Mouse (Mus musculus) CH12.LX (cell line): ENCODE results near the gene Fthl17b. TPM values are rescaled to one million over a fixed set of nuclear protein-coding genes. Genes with fewer than 3 reads are reported as not detected.
A peak's percentile ranks its signal among the peaks of the same experiment; 100 is the strongest.
"Not testable (repeated sequence)": the region's sequence is repeated elsewhere in the genome, so short reads cannot be mapped to it uniquely, and the experiment has no call there.

Source experiments
- DNase-seq: peaks from one replicate; pipeline ENCODE4 v3.0.0-alpha.2; 2013; ENCODE audit errors: extremely low read depth
- H3K27ac ChIP-seq: 2 replicates; pipeline ENCODE4 v1.5.1; 2012; ENCODE audit warnings: low read depth, mild to moderate bottlenecking, control low read depth, moderate library complexity; ENCODE audit not compliant: insufficient read depth
- H3K27me3 ChIP-seq: replicated peaks from 2 replicates; pipeline ENCODE3; 2012; ENCODE audit warnings: inconsistent platforms
- H3K36me3 ChIP-seq, 2 experiments: replicated peaks in 1 of 2; 2 replicates each; pipeline versions ENCODE3 to v1.6.1; 2012; ENCODE audit warnings: inconsistent platforms in 1 of 2, low read length in 1 of 2, mild to moderate bottlenecking in 1 of 2, mixed read lengths in 1 of 2, moderate library complexity in 1 of 2; ENCODE audit not compliant: control insufficient read depth in 1 of 2, insufficient read depth in 1 of 2
- H3K4me1 ChIP-seq, 2 experiments: 2 replicates each; pipeline ENCODE4 v1.6.1; 2012; ENCODE audit warnings: inconsistent platforms in 1 of 2, moderate library complexity in 1 of 2; ENCODE audit not compliant: insufficient read depth in 2 of 2, control insufficient read depth in 1 of 2
- H3K4me2 ChIP-seq: 2 replicates; pipeline ENCODE4 v1.6.1; 2012; ENCODE audit warnings: low read depth, mild to moderate bottlenecking, control low read depth; ENCODE audit not compliant: poor library complexity, insufficient read depth, severe bottlenecking
- H3K4me3 ChIP-seq, 3 experiments: fragments of 150-350 bp in 1 of 3; sonication (generic) in 1 of 3; replicated peaks in 1 of 3; 2 replicates each; pipeline versions ENCODE3 to v1.5.1; 2011 to 2012; ENCODE audit warnings: low read depth in 2 of 3, low read length in 2 of 3, mild to moderate bottlenecking in 2 of 3, moderate library complexity in 2 of 3, control low read depth in 1 of 3, improper control_type of control experiment in 1 of 3, inconsistent platforms in 1 of 3, mixed read lengths in 1 of 3; ENCODE audit not compliant: poor library complexity in 1 of 3
- H3K79me2 ChIP-seq: replicated peaks from 2 replicates; pipeline ENCODE4 v1.6.1; 2012; ENCODE audit warnings: mild to moderate bottlenecking, moderate library complexity; ENCODE audit not compliant: control insufficient read depth, poor library complexity, insufficient read depth, severe bottlenecking; ENCODE audit errors: extremely low read depth
- H3K9ac ChIP-seq: 2 replicates; pipeline ENCODE4 v1.6.1; 2012; ENCODE audit warnings: low read depth, mild to moderate bottlenecking, control low read depth, moderate library complexity; ENCODE audit not compliant: insufficient read depth
- H3K9me3 ChIP-seq: replicated peaks from 2 replicates; pipeline ENCODE3; 2012; ENCODE audit warnings: low read length, inconsistent platforms, mixed read lengths
- CTCF ChIP-seq, 2 experiments: IDR thresholded peaks in 1 of 2; conservative IDR thresholded peaks in 1 of 2; 2 replicates each; pipeline ENCODE4 v1.5.1; 2011 to 2012; ENCODE audit warnings: low read depth in 2 of 2, low read length in 2 of 2, improper control_type of control experiment in 1 of 2, inconsistent platforms in 1 of 2, mild to moderate bottlenecking in 1 of 2, moderate library complexity in 1 of 2
- dilution Hi-C: fragments of 300-500 bp; cut with MboI; formaldehyde crosslinking; loops from 2 replicates; pipeline ENCODE4 v1.14.3; 2020; ENCODE audit warnings: low sequenced_read_pairs; ENCODE audit not compliant: extremely low pct_unique_long_range_greater_than_20kb, extremely low pct_ligation_motif_present
- in situ Hi-C: fragments of 300-500 bp; cut with MboI; formaldehyde crosslinking; loops from 3 replicates; pipeline ENCODE4 v1.14.3; 2019; ENCODE audit warnings: low sequenced_read_pairs, low pct_ligation_motif_present, low pct_unique_long_range_greater_than_20kb, mixed read lengths
- polyA plus RNA-seq: library from polyadenylated mRNA; unstranded; fragments of >175 nt; gene quantifications from 2 replicates; pipeline ENCODE4 v1.2.1, GENCODE M21; 2012; ENCODE audit warnings: low read depth; ENCODE audit not compliant: insufficient read length
- total RNA-seq, 2 experiments: library from RNA; depleted of rRNA; stranded (reverse); fragments of 300-350 nt in 1 of 2; fragments of >200 nt in 1 of 2; gene quantifications; 2 replicates each; pipeline ENCODE4 v1.2.3; 2012 to 2014

Gene Fthl17b
- total RNA-seq (2012; rRNA removed) (not detected in 2 replicates), total RNA-seq (2014; rRNA removed) (not detected in 2 replicates), polyA plus RNA-seq (not detected in 2 replicates)

GRCm38 (mm10) chrX:8962875-8963274, at the start of gene Fthl17b:
Fthl17b (minus strand) TSS chrX:8962975.
- dilution Hi-C loops, H3K27ac ChIP-seq, H3K27me3 ChIP-seq, H3K79me2 ChIP-seq, DNase-seq, H3K4me1 ChIP-seq, H3K4me2 ChIP-seq, H3K36me3 ChIP-seq, in situ Hi-C loops, H3K9me3 ChIP-seq, H3K9ac ChIP-seq, H3K4me3 ChIP-seq: not testable (repeated sequence)

- DNase-seq, H3K27ac ChIP-seq, H3K9ac ChIP-seq, in situ Hi-C loops, H3K27me3 ChIP-seq, H3K9me3 ChIP-seq, H3K36me3 ChIP-seq, H3K79me2 ChIP-seq, H3K4me1 ChIP-seq, H3K4me3 ChIP-seq, dilution Hi-C loops, H3K4me2 ChIP-seq: not testable (repeated sequence)
Observed at GRCm38 (mm10) chrX:8986655-8987054, 23.9 kb upstream of the Fthl17b start, which contains the start of gene Fthl17d. Fthl17d (minus strand) TSS chrX:8986755.

- H3K27me3 ChIP-seq, H3K4me3 ChIP-seq, H3K9ac ChIP-seq, H3K4me2 ChIP-seq, in situ Hi-C loops, H3K79me2 ChIP-seq, dilution Hi-C loops, H3K27ac ChIP-seq, H3K36me3 ChIP-seq, H3K4me1 ChIP-seq, H3K9me3 ChIP-seq, DNase-seq: not testable (repeated sequence)
Observed at GRCm38 (mm10) chrX:8976459-8976858, 13.7 kb upstream of the Fthl17b start, which contains the start of gene Fthl17c. Fthl17c (minus strand) TSS chrX:8976559.

GRCm38 (mm10) chrX:8964618-8965017, 1.8 kb upstream of the Fthl17b start:
- H3K4me1 ChIP-seq, H3K79me2 ChIP-seq, dilution Hi-C loops, H3K9me3 ChIP-seq, H3K4me2 ChIP-seq, H3K36me3 ChIP-seq, H3K4me3 ChIP-seq, H3K9ac ChIP-seq, H3K27me3 ChIP-seq, in situ Hi-C loops, H3K27ac ChIP-seq: not testable (repeated sequence)
- TF ChIP-seq CTCF (conservative IDR thresholded peaks at IDR 0.05 in 1 of 2, IDR thresholded peaks at IDR 0.05 in 1 of 2; ENCODE audit: low read depth in 2 of 2, low read length in 2 of 2), result peak in 1 of 2 experiments; percentile 37; a peak in 2 of 4 replicates
- DNase-seq, result peak; percentile 8
